Mouse (Mus musculus) CH12.LX (cell line): ENCODE results near the gene Calcoco2. TPM values are rescaled to one million over a fixed set of nuclear protein-coding genes. Genes with fewer than 3 reads are reported as not detected.

Source experiments
- DNase-seq: peaks from one replicate; pipeline ENCODE4 v3.0.0-alpha.2; 2013; ENCODE audit errors: extremely low read depth
- H3K27ac ChIP-seq: 2 replicates; pipeline ENCODE4 v1.5.1; 2012; ENCODE audit warnings: low read depth, mild to moderate bottlenecking, control low read depth, moderate library complexity; ENCODE audit not compliant: insufficient read depth
- H3K27me3 ChIP-seq: replicated peaks from 2 replicates; pipeline ENCODE3; 2012; ENCODE audit warnings: inconsistent platforms
- H3K36me3 ChIP-seq, 2 experiments: replicated peaks in 1 of 2; 2 replicates each; pipeline versions ENCODE3 to v1.6.1; 2012; ENCODE audit warnings: inconsistent platforms in 1 of 2, low read length in 1 of 2, mild to moderate bottlenecking in 1 of 2, mixed read lengths in 1 of 2, moderate library complexity in 1 of 2; ENCODE audit not compliant: control insufficient read depth in 1 of 2, insufficient read depth in 1 of 2
- H3K4me1 ChIP-seq, 2 experiments: 2 replicates each; pipeline ENCODE4 v1.6.1; 2012; ENCODE audit warnings: inconsistent platforms in 1 of 2, moderate library complexity in 1 of 2; ENCODE audit not compliant: insufficient read depth in 2 of 2, control insufficient read depth in 1 of 2
- H3K4me2 ChIP-seq: 2 replicates; pipeline ENCODE4 v1.6.1; 2012; ENCODE audit warnings: low read depth, mild to moderate bottlenecking, control low read depth; ENCODE audit not compliant: poor library complexity, insufficient read depth, severe bottlenecking
- H3K4me3 ChIP-seq, 3 experiments: fragments of 150-350 bp in 1 of 3; sonication (generic) in 1 of 3; replicated peaks in 1 of 3; 2 replicates each; pipeline versions ENCODE3 to v1.5.1; 2011 to 2012; ENCODE audit warnings: low read depth in 2 of 3, low read length in 2 of 3, mild to moderate bottlenecking in 2 of 3, moderate library complexity in 2 of 3, control low read depth in 1 of 3, improper control_type of control experiment in 1 of 3, inconsistent platforms in 1 of 3, mixed read lengths in 1 of 3; ENCODE audit not compliant: poor library complexity in 1 of 3
- H3K79me2 ChIP-seq: replicated peaks from 2 replicates; pipeline ENCODE4 v1.6.1; 2012; ENCODE audit warnings: mild to moderate bottlenecking, moderate library complexity; ENCODE audit not compliant: control insufficient read depth, poor library complexity, insufficient read depth, severe bottlenecking; ENCODE audit errors: extremely low read depth
- H3K9ac ChIP-seq: 2 replicates; pipeline ENCODE4 v1.6.1; 2012; ENCODE audit warnings: low read depth, mild to moderate bottlenecking, control low read depth, moderate library complexity; ENCODE audit not compliant: insufficient read depth
- H3K9me3 ChIP-seq: replicated peaks from 2 replicates; pipeline ENCODE3; 2012; ENCODE audit warnings: low read length, inconsistent platforms, mixed read lengths
- BHLHE40 ChIP-seq: IDR thresholded peaks from 2 replicates; pipeline ENCODE4 v1.6.1; 2011; ENCODE audit warnings: mild to moderate bottlenecking, low read depth, low read length, improper control_type of control experiment
- CHD1 ChIP-seq: IDR thresholded peaks from 2 replicates; pipeline ENCODE4 v1.6.1; 2012; ENCODE audit warnings: low read depth, low read length, improper control_type of control experiment, inconsistent platforms
- CHD2 ChIP-seq: IDR thresholded peaks from 2 replicates; pipeline ENCODE4 v1.6.1; 2011; ENCODE audit warnings: low read length, improper control_type of control experiment
- CTCF ChIP-seq, 2 experiments: IDR thresholded peaks in 1 of 2; conservative IDR thresholded peaks in 1 of 2; 2 replicates each; pipeline ENCODE4 v1.5.1; 2011 to 2012; ENCODE audit warnings: low read depth in 2 of 2, low read length in 2 of 2, improper control_type of control experiment in 1 of 2, inconsistent platforms in 1 of 2, mild to moderate bottlenecking in 1 of 2, moderate library complexity in 1 of 2
- E2F4 ChIP-seq: IDR thresholded peaks from 2 replicates; pipeline ENCODE4 v1.6.1; 2011; ENCODE audit warnings: low read depth, low read length, improper control_type of control experiment; ENCODE audit not compliant: insufficient replicate concordance
- ELF1 ChIP-seq: IDR thresholded peaks from 2 replicates; pipeline ENCODE4 v1.6.1; 2014; ENCODE audit warnings: low read depth, mild to moderate bottlenecking, inconsistent platforms, low read length, improper control_type of control experiment
- EP300 ChIP-seq: IDR thresholded peaks from 2 replicates; pipeline ENCODE4 v1.6.1; 2011; ENCODE audit warnings: low read length, improper control_type of control experiment
- ETS1 ChIP-seq: conservative IDR thresholded peaks from 2 replicates; pipeline ENCODE4 v1.6.1; 2012; ENCODE audit warnings: low read depth, mild to moderate bottlenecking, inconsistent platforms, low read length, improper control_type of control experiment, moderate library complexity
- GABPA ChIP-seq: IDR thresholded peaks from 2 replicates; pipeline ENCODE4 v1.6.1; 2012; ENCODE audit warnings: low read depth, low read length, improper control_type of control experiment, inconsistent platforms; ENCODE audit not compliant: insufficient replicate concordance
- HCFC1 ChIP-seq: IDR thresholded peaks from 2 replicates; pipeline ENCODE4 v1.6.1; 2012; ENCODE audit warnings: low read depth, mild to moderate bottlenecking, inconsistent platforms, low read length, improper control_type of control experiment
- IRF4 ChIP-seq: IDR thresholded peaks from 2 replicates; pipeline ENCODE4 v1.6.1; 2014; ENCODE audit warnings: low read depth, mild to moderate bottlenecking, inconsistent platforms, low read length, improper control_type of control experiment
- JUN ChIP-seq: IDR thresholded peaks from 2 replicates; pipeline ENCODE4 v1.6.1; 2011; ENCODE audit warnings: low read depth, mild to moderate bottlenecking, low read length, improper control_type of control experiment, moderate library complexity; ENCODE audit not compliant: insufficient read depth
- JUND ChIP-seq: conservative IDR thresholded peaks from 2 replicates; pipeline ENCODE4 v1.6.1; 2011; ENCODE audit warnings: low read depth, low read length, improper control_type of control experiment
- MAFK ChIP-seq: IDR thresholded peaks from 2 replicates; pipeline ENCODE4 v1.6.1; 2011; ENCODE audit warnings: low read length, improper control_type of control experiment; ENCODE audit not compliant: insufficient replicate concordance
- MAX ChIP-seq: IDR thresholded peaks from 2 replicates; pipeline ENCODE4 v1.6.1; 2011; ENCODE audit warnings: low read length, improper control_type of control experiment
- MAZ ChIP-seq: IDR thresholded peaks from 2 replicates; pipeline ENCODE4 v1.6.1; 2012; ENCODE audit warnings: low read depth, mild to moderate bottlenecking, inconsistent platforms, low read length, improper control_type of control experiment, moderate library complexity
- MXI1 ChIP-seq: IDR thresholded peaks from 2 replicates; pipeline ENCODE4 v1.6.1; 2011; ENCODE audit warnings: mild to moderate bottlenecking, low read depth, low read length, improper control_type of control experiment
- MYC ChIP-seq: IDR thresholded peaks from 2 replicates; pipeline ENCODE4 v1.6.1; 2011; ENCODE audit warnings: low read depth, mild to moderate bottlenecking, improper control_type of control experiment, low read length
- NELFE ChIP-seq: IDR thresholded peaks from 2 replicates; pipeline ENCODE4 v1.6.1; 2011; ENCODE audit warnings: low read depth, low read length, improper control_type of control experiment
- NRF1 ChIP-seq: IDR thresholded peaks from 2 replicates; pipeline ENCODE4 v1.6.1; 2014; ENCODE audit warnings: low read depth, mild to moderate bottlenecking, inconsistent platforms, low read length, improper control_type of control experiment, moderate library complexity
- PAX5 ChIP-seq: IDR thresholded peaks from 2 replicates; pipeline ENCODE4 v1.6.1; 2012; ENCODE audit warnings: low read length, inconsistent platforms, mixed read lengths
- POLR2A ChIP-seq: IDR thresholded peaks from 2 replicates; pipeline ENCODE4 v1.6.1; 2011; ENCODE audit warnings: low read depth, mild to moderate bottlenecking, improper control_type of control experiment, low read length
- POLR2AphosphoS2 ChIP-seq: IDR thresholded peaks from 2 replicates; pipeline ENCODE4 v1.6.1; 2011; ENCODE audit warnings: low read depth, low read length, improper control_type of control experiment
- RCOR1 ChIP-seq: conservative IDR thresholded peaks from 2 replicates; pipeline ENCODE4 v1.6.1; 2012; ENCODE audit warnings: low read depth, mild to moderate bottlenecking, inconsistent platforms, low read length, improper control_type of control experiment
- SIN3A ChIP-seq: IDR thresholded peaks from 2 replicates; pipeline ENCODE4 v1.6.1; 2012; ENCODE audit warnings: low read length, improper control_type of control experiment, inconsistent platforms
- SMC3 ChIP-seq: IDR thresholded peaks from 2 replicates; pipeline ENCODE4 v1.6.1; 2011; ENCODE audit warnings: low read depth, low read length, improper control_type of control experiment
- TBP ChIP-seq: conservative IDR thresholded peaks from 2 replicates; pipeline ENCODE4 v1.6.1; 2011; ENCODE audit warnings: low read depth, low read length, improper control_type of control experiment
- TCF12 ChIP-seq: IDR thresholded peaks from 2 replicates; pipeline ENCODE4 v1.6.1; 2014; ENCODE audit warnings: low read depth, mild to moderate bottlenecking, inconsistent platforms, low read length, improper control_type of control experiment
- UBTF ChIP-seq: IDR thresholded peaks from 2 replicates; pipeline ENCODE4 v1.6.1; 2012; ENCODE audit warnings: low read depth, mild to moderate bottlenecking, inconsistent platforms, low read length, improper control_type of control experiment, moderate library complexity
- USF1 ChIP-seq: IDR thresholded peaks from 2 replicates; pipeline ENCODE4 v1.6.1; 2014; ENCODE audit warnings: low read depth, mild to moderate bottlenecking, inconsistent platforms, low read length, improper control_type of control experiment
- USF2 ChIP-seq: conservative IDR thresholded peaks from 2 replicates; pipeline ENCODE4 v1.6.1; 2011; ENCODE audit warnings: low read depth, low read length, improper control_type of control experiment
- ZKSCAN1 ChIP-seq: IDR thresholded peaks from 2 replicates; pipeline ENCODE4 v1.6.1; 2012; ENCODE audit warnings: low read depth, inconsistent platforms, low read length, improper control_type of control experiment, borderline replicate concordance
- ZMIZ1 ChIP-seq: IDR thresholded peaks from 2 replicates; pipeline ENCODE4 v1.6.1; 2012; ENCODE audit warnings: low read depth, mild to moderate bottlenecking, inconsistent platforms, low read length, improper control_type of control experiment
- dilution Hi-C: fragments of 300-500 bp; cut with MboI; formaldehyde crosslinking; loops from 2 replicates; pipeline ENCODE4 v1.14.3; 2020; ENCODE audit warnings: low sequenced_read_pairs; ENCODE audit not compliant: extremely low pct_unique_long_range_greater_than_20kb, extremely low pct_ligation_motif_present
- in situ Hi-C: fragments of 300-500 bp; cut with MboI; formaldehyde crosslinking; loops from 3 replicates; pipeline ENCODE4 v1.14.3; 2019; ENCODE audit warnings: low sequenced_read_pairs, low pct_ligation_motif_present, low pct_unique_long_range_greater_than_20kb, mixed read lengths
- polyA plus RNA-seq: library from polyadenylated mRNA; unstranded; fragments of >175 nt; gene quantifications from 2 replicates; pipeline ENCODE4 v1.2.1, GENCODE M21; 2012; ENCODE audit warnings: low read depth; ENCODE audit not compliant: insufficient read length
- total RNA-seq, 2 experiments: library from RNA; depleted of rRNA; stranded (reverse); fragments of 300-350 nt in 1 of 2; fragments of >200 nt in 1 of 2; gene quantifications; 2 replicates each; pipeline ENCODE4 v1.2.3; 2012 to 2014

The Calcoco2 gene
- total and polyA plus RNA-seq, 3 experiments: not detected

DNA sequence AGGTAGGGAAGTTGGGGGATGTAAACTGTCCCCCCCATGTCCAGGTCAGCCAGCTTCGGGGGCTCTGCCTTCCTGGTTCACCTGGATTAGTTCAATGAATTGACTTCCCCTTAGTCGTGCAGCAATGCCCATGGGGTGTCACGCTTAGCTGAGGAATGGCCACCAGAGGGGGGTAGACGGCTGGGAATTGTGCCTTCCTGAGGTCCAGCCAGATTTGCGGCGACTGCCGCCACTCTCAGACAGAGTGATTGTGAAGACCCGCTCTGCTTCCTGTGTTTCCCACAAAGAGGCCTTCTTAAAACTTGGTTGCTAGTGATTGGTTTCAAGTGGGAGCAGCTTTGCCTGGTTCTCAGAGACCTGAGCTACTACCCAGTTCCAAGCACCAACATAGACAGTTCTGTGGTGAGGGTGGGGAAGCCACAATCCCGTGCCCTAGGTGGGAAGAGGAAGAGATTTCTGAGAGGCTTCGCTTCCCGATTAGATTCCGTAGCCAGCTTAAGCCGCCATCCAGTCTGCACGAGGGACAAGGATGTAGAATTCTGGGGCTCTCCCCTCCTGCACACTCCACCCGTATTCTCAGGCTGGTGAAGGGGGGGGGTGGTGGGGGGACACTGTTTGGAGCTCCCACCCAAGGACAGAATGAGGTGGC, 34.0 kb upstream of the Calcoco2 start (continued):
- TF ChIP-seq ELF1: peak; percentile 67
- no peak for TF ChIP-seq MYC
- no peak; the same call in 1 of the 2 replicates for TF ChIP-seq HCFC1
- no peak for TF ChIP-seq GABPA
- TF ChIP-seq NELFE: peak; percentile 67; the same call in 1 of the 2 replicates
- TF ChIP-seq TBP: no peak
- TF ChIP-seq POLR2A: no peak
- no peak for TF ChIP-seq ZKSCAN1
- no peak for TF ChIP-seq USF2
- 0 out of 2 replicates have a peak, but pooled peaks have one; percentile 61 for TF ChIP-seq MAX
- TF ChIP-seq PAX5: no peak
- TF ChIP-seq NRF1: no peak
- TF ChIP-seq SIN3A: 0 out of 2 replicates have a peak, but pooled peaks have one; percentile 42
- no peak for TF ChIP-seq POLR2AphosphoS2
- TF ChIP-seq SMC3: peak; percentile 100
- no peak for TF ChIP-seq E2F4
- TF ChIP-seq MAZ: no peak
- no peak for TF ChIP-seq MXI1
- no peak for TF ChIP-seq JUN
- peak; percentile 74; the same call in 1 of the 2 replicates for TF ChIP-seq IRF4
- TF ChIP-seq UBTF: no peak
- TF ChIP-seq EP300: no peak

DNA sequence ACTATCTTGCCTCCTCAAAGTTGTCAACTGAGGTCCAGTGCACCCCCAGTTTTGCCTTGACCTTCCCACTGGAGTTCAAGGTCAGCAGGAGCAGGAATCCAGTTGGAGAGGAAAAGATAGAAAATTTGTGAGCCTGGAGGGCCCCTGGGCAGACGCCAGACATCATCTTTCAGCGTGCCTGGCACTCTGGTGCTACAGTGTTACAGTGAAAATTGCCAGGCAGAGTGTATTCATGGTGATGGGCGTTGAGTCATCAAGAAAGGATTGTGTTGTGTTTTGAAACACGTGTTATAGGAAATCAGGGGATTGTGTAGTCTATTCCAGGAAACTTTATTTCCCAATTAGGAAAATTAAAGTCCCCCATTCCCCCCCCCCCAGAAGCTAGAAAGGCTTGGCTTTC, 32.0 kb upstream of the Calcoco2 start:
- DNase-seq: no peak
- in situ Hi-C loops: loop anchor here (5.0 kb wide), 1 partner anchor 89 kb away; no protein-coding TSS in a partner anchor

More for the DNA sequence above, 32.0 kb upstream of the Calcoco2 start:
- TF ChIP-seq JUND (no peak), USF1 (no peak), CHD2 (no peak), MAFK (no peak), SIN3A (no peak), NELFE (no peak), ELF1 (no peak), BHLHE40 (no peak), ZMIZ1 (no peak), CHD1 (no peak), JUN (no peak), MAZ (no peak), GABPA (no peak), ETS1 (no peak), CTCF (conservative IDR thresholded peaks at IDR 0.05 in 1 of 2, IDR thresholded peaks at IDR 0.05 in 1 of 2; ENCODE audit: low read depth in 2 of 2, low read length in 2 of 2) (no peak), EP300 (no peak), MYC (no peak), UBTF (no peak), RCOR1 (no peak), TCF12 (no peak)
- Histone ChIP-seq H3K27ac (no peak overlapping the region), H3K9ac (no peak overlapping the region), H3K27me3 (peaks cover 74% of the 10 kb centered on the region), H3K9me3 (peaks cover 3% of the 10 kb centered on the region), H3K4me3 (no peak overlapping the region), H3K4me1 (peaks cover 0 to 10% of the 10 kb centered on the region in 2 experiments; a peak in 2 of 4 replicates), H3K4me2 (no peak overlapping the region), H3K36me3 (no peaks in the 10 kb centered on the region), H3K79me2 (no peaks in the 10 kb centered on the region)
- dilution Hi-C loops: no loop called here
